Mouse (Mus musculus) left cerebral cortex, adult 8-10 months (tissue): ENCODE results near the gene Neurl3. TPM values are rescaled to one million over a fixed set of nuclear protein-coding genes. Genes with fewer than 3 reads are reported as not detected.

Experiments used
- DNase-seq, 2 experiments: peaks; one replicate each; pipeline ENCODE4 v3.0.0; 2022; ENCODE audit warnings: low spot score in 2 of 2
- total RNA-seq, 4 experiments: library from RNA; stranded (reverse); gene quantifications; 2 replicates each; pipeline ENCODE4 v1.2.4; 2022

The Neurl3 gene
- total RNA-seq, result 1 to 10 TPM in 2 of 4 experiments, under 1 TPM in 2; 0.78 to 1.5 (median 0.92) TPM

- DNase-seq, result no peak
Measured at GRCm38 (mm10) chr1:36274455-36274854, at the start of gene Neurl3. Gene Neurl3, minus strand, starts transcription at chr1:36274679.

GRCm38 (mm10) chr1:36323746-36324448 lies 49.4 kb upstream of the Neurl3 start:
- no peak for DNase-seq

GRCm38 (mm10) chr1:36323076-36323475 lies 48.6 kb upstream of the Neurl3 start:
- DNase-seq, result no peak

GRCm38 (mm10) chr1:36321829-36322573 lies 47.5 kb upstream of the Neurl3 start:
- no peak for DNase-seq

GRCm38 (mm10) chr1:36321164-36321563 lies 46.7 kb upstream of the Neurl3 start:
- no peak for DNase-seq

- no peak for DNase-seq
Measured at GRCm38 (mm10) chr1:36315776-36316100, 41.3 kb upstream of the Neurl3 start.

- no peak for DNase-seq
Measured at GRCm38 (mm10) chr1:36314959-36315775, 40.7 kb upstream of the Neurl3 start.

GRCm38 (mm10) chr1:36309498-36309901 lies 35.0 kb upstream of the Neurl3 start:
- peak in 1 of 2 experiments; percentile 72 for DNase-seq

- DNase-seq, result no peak
Measured at GRCm38 (mm10) chr1:36308966-36309475, 34.5 kb upstream of the Neurl3 start.

GRCm38 (mm10) chr1:36308451-36308901 lies 34.0 kb upstream of the Neurl3 start:
- DNase-seq, result no peak

- peak; percentile 70 to 82 for DNase-seq
Measured at GRCm38 (mm10) chr1:36307495-36308280, 33.2 kb upstream of the Neurl3 start, which contains the start of gene Arid5a. Gene Arid5a, plus strand, starts transcription at chr1:36307733.

- DNase-seq, result no peak
Measured at GRCm38 (mm10) chr1:36307121-36307494, 32.6 kb upstream of the Neurl3 start.

- DNase-seq, result no peak
Measured at GRCm38 (mm10) chr1:36306120-36306519, 31.6 kb upstream of the Neurl3 start.

GRCm38 (mm10) chr1:36304764-36305163 lies 30.3 kb upstream of the Neurl3 start:
- DNase-seq, result no peak

GRCm38 (mm10) chr1:36303381-36304320 lies 29.2 kb upstream of the Neurl3 start:
- peak in 1 of 2 experiments; percentile 89 for DNase-seq

- no peak for DNase-seq
Measured at GRCm38 (mm10) chr1:36302957-36303356, 28.5 kb upstream of the Neurl3 start.

- DNase-seq, result no peak
Measured at GRCm38 (mm10) chr1:36302273-36302672, 27.8 kb upstream of the Neurl3 start.

- DNase-seq, result no peak
Measured at GRCm38 (mm10) chr1:36300486-36300885, 26.0 kb upstream of the Neurl3 start.

- DNase-seq, result no peak
Measured at GRCm38 (mm10) chr1:36299676-36300075, 25.2 kb upstream of the Neurl3 start.

GRCm38 (mm10) chr1:36299126-36299525 lies 24.6 kb upstream of the Neurl3 start:
- DNase-seq, result no peak
